Mouse (Mus musculus) liver, adult 2 months (tissue): Measurements from ENCODE around the gene Med25.

ENCODE experiments used
- CTCF ChIP-seq: fragments of 200-500 bp; IDR thresholded peaks from 2 replicates; pipeline ENCODE4 v1.5.1; 2011; ENCODE audit warnings: low read depth, low read length, control low read depth
- POLR2A ChIP-seq: fragments of 200-500 bp; IDR thresholded peaks from 2 replicates; pipeline ENCODE4 v1.6.1; 2011; ENCODE audit warnings: low read length, control low read depth; ENCODE audit not compliant: insufficient read depth; ENCODE audit errors: extremely low read depth

DNA sequence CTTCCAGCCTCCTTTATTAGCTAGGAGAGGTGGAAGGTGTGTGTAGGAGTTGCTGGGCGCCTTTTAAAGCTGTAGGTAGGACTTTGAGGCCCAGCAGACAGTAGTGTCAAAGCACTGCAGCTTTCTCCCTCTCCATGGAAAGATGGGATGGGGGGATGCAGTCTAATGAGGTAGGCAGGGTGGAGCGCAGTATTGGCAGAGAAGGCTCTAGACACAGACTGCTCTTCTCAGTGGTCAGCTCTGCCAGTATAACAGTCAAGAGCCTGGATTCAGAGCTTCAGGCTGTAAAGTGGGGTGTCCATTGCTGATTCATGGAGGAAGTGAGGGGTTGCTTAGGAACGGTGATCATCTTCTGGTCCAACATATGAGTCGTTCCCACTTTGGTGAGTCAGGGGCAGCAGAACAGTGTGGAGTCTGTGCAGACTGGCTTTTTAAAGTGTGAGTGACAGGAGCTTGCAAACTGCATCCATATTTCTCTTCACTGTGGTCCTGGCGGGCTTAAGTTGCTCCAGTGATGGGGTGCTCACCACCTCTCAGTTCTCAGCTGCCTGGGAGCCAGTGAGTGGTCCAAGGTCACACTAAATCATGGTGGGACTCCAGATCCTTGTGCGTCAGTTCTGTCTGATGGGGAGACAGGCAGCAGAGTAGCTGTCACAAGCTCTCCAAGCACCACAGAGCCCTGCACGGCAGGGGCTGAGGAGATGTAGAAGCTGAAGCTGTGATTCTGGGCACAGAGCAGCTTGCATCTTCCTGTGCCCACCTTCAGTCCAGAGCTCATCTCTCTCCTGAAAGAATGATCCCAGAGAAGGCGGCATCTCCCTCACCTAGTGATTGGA lies 41.5 kb downstream of the Med25 start:
- TF ChIP-seq CTCF (no peak), POLR2A (no peak)
